Mouse (Mus musculus) spleen, embryonic (tissue): ENCODE measurements around the gene Ppat.
"Not testable (repeated sequence)": the region's sequence is repeated elsewhere in the genome, so short reads cannot be mapped to it uniquely, and the experiment has no call there.

ENCODE experiments used
- CTCF ChIA-PET: fragments of 350-600 bp; sonication (Branson Sonifier 250); formaldehyde crosslinking; loops from one replicate; lab custom pipeline; 2022; lab: Charles Lee

The Ppat gene

GRCm38 (mm10) chr5:76951106-76952027 is at the start of gene Ppat, which contains the start of gene Paics:
Gene Ppat (minus strand): TSS chr5:76951578.
Gene Paics (plus strand): TSS chr5:76951307.
- CTCF ChIA-PET, result interaction anchor here (0.6 kb wide), 1 partner anchor 23 kb away, joined by 3 read pairs; no protein-coding TSS in a partner anchor

- CTCF ChIA-PET, result no interaction called here
Observed at GRCm38 (mm10) chr5:76998416-76998815, 47.0 kb upstream of the Ppat start.

- CTCF ChIA-PET, result interaction anchor here (1.0 kb wide), 1 partner anchor 66 kb away, joined by 3 read pairs; no protein-coding TSS in a partner anchor
Observed at GRCm38 (mm10) chr5:76993174-76993814, 41.9 kb upstream of the Ppat start.

GRCm38 (mm10) chr5:76990789-76991188 is 39.4 kb upstream of the Ppat start:
- CTCF ChIA-PET, result no interaction called here

- CTCF ChIA-PET, result no interaction called here
Observed at GRCm38 (mm10) chr5:76984015-76984414, 32.6 kb upstream of the Ppat start.

- CTCF ChIA-PET, result no interaction called here
Observed at GRCm38 (mm10) chr5:76975736-76976135, 24.4 kb upstream of the Ppat start.

- CTCF ChIA-PET, result no interaction called here
Observed at GRCm38 (mm10) chr5:76974554-76975285, 23.3 kb upstream of the Ppat start, which contains the start of gene Srp72. Gene Srp72 (plus strand): TSS chr5:76974683.

- CTCF ChIA-PET, result no interaction called here
Observed at GRCm38 (mm10) chr5:76974207-76974553, 22.8 kb upstream of the Ppat start.

- CTCF ChIA-PET, result interaction anchor here (0.9 kb wide), 1 partner anchor 19 kb away, joined by 3 read pairs; no protein-coding TSS in a partner anchor
Observed at GRCm38 (mm10) chr5:76973488-76973887, 22.1 kb upstream of the Ppat start.

GRCm38 (mm10) chr5:76971115-76971514 is 19.7 kb upstream of the Ppat start:
- CTCF ChIA-PET, result not testable (repeated sequence)

- CTCF ChIA-PET, result no interaction called here
Observed at GRCm38 (mm10) chr5:76969250-76969649, 17.9 kb upstream of the Ppat start.

GRCm38 (mm10) chr5:76964651-76965050 is 13.3 kb upstream of the Ppat start:
- CTCF ChIA-PET, result interaction anchor here (0.7 kb wide), 1 partner anchor 216 kb away, joined by 8 read pairs; no protein-coding TSS in a partner anchor

GRCm38 (mm10) chr5:76962545-76962944 is 11.2 kb upstream of the Ppat start:
- CTCF ChIA-PET, result interaction anchor here (0.6 kb wide), 1 partner anchor 14 kb away, joined by 3 read pairs; no protein-coding TSS in a partner anchor

GRCm38 (mm10) chr5:76959587-76959986 is 8.2 kb upstream of the Ppat start:
- CTCF ChIA-PET, result no interaction called here

GRCm38 (mm10) chr5:76957954-76958353 is 6.6 kb upstream of the Ppat start:
- CTCF ChIA-PET, result no interaction called here

- CTCF ChIA-PET, result interaction anchor here (1.2 kb wide), 1 partner anchor 18 kb away, joined by 3 read pairs; no protein-coding TSS in a partner anchor
Observed at GRCm38 (mm10) chr5:76955474-76955873, 4.1 kb upstream of the Ppat start.

GRCm38 (mm10) chr5:76954271-76954900 is 3.0 kb upstream of the Ppat start:
- CTCF ChIA-PET, result interaction anchor here (0.5 to 1.2 kb wide), 2 partner anchors 17 to 19 kb away, joined by 3 read pairs; no protein-coding TSS in a partner anchor

- CTCF ChIA-PET, result no interaction called here
Observed at GRCm38 (mm10) chr5:76953794-76954193, 2.4 kb upstream of the Ppat start.

GRCm38 (mm10) chr5:76952112-76953040 is 998 bp upstream of the Ppat start:
- CTCF ChIA-PET, result no interaction called here
